Mouse (Mus musculus): Measurements from ENCODE around the gene Sox5.

DNA sequence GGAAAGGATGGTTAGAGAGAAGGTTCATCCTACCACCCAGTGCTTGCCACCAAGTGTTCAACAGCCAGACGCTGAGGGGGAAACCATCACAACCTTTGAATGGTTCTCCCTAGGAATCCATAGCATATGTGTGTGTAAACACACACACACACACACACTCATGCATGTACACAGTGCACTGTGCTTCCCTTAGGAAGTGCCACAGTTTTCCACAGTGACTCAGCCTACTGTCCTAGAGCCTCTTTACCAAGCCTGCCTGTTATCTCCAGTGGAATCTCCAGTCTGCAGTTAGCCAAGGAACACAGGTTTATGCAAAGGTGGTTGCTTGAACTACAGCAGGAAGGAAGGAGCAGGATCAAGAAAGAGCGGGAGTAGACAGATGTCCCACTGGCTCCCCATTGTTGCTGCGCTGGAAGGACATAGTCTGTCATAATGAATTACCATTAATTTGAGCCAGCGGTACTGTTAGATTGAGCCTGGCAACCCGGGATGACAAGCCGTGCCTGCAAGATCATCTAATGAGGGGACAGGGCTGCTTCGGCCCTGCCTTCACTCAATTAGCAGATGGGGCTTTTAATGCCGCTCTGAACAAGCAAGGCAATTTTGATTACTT lies 335.9 kb downstream of the Sox5 start:
- TF ChIP-seq POLR2A (IDR thresholded peaks at IDR 0.05; ENCODE audit: low read depth, low read length): no peak
- TF ChIP-seq CTCF (IDR thresholded peaks at IDR 0.05; ENCODE audit: extremely low read depth, insufficient read depth, insufficient read length, insufficient replicate concordance): no peak

All from spleen, adult 2 months (tissue).